Mouse (Mus musculus) limb, embryonic 15.5 days (tissue): ENCODE measurements around the gene Arhgef10l. TPM values are rescaled to one million over a fixed set of nuclear protein-coding genes. Genes with fewer than 3 reads are reported as not detected.

ENCODE experiments used
- ATAC-seq: fragments of 200-750 bp; cut with Nextera tagmentation; 2 replicates; pipeline ENCODE4 v1.8.0; 2017; ENCODE audit warnings: low read depth, moderate TSS enrichment; ENCODE audit not compliant: insufficient number of reproducible peaks, low FRiP score, low TSS enrichment
- H3K27ac ChIP-seq: fragments of 300-500 bp; sonication (generic); 2 replicates; pipeline ENCODE4 v1.5.1; 2015; ENCODE audit warnings: moderate library complexity, mild to moderate bottlenecking, inconsistent platforms
- H3K27me3 ChIP-seq: fragments of 300-500 bp; sonication (generic); 2 replicates; pipeline ENCODE4 v1.6.1; 2015; ENCODE audit warnings: inconsistent platforms
- H3K36me3 ChIP-seq: fragments of 300-500 bp; sonication (generic); 2 replicates; pipeline ENCODE4 v1.6.1; 2015; ENCODE audit warnings: inconsistent platforms
- H3K4me1 ChIP-seq: fragments of 300-500 bp; sonication (generic); 2 replicates; pipeline ENCODE4 v1.6.1; 2015; ENCODE audit warnings: inconsistent platforms
- H3K4me2 ChIP-seq: fragments of 300-500 bp; sonication (generic); 2 replicates; pipeline ENCODE4 v1.6.1; 2015; ENCODE audit warnings: mild to moderate bottlenecking, inconsistent platforms
- H3K4me3 ChIP-seq: fragments of 300-500 bp; sonication (generic); 2 replicates; pipeline ENCODE4 v1.5.1; 2015; ENCODE audit warnings: mild to moderate bottlenecking, inconsistent platforms
- H3K9ac ChIP-seq: fragments of 300-500 bp; sonication (generic); 2 replicates; pipeline ENCODE4 v1.6.1; 2015; ENCODE audit warnings: inconsistent platforms
- H3K9me3 ChIP-seq: fragments of 300-500 bp; sonication (generic); 2 replicates; pipeline ENCODE4 v1.6.1; 2016; ENCODE audit warnings: inconsistent platforms
- WGBS: fragments of 180-500 bp; shearing (Covaris S2); methylation state at CpG from one replicate; pipeline ENCODE4 v1.1.7; 2015; 5-methylcytosine and 5-hydroxymethylcytosine counted together
- polyA plus RNA-seq: library from polyadenylated mRNA; unstranded; fragments of >200 nt; fragmentation: Nextera tagmentation; extraction: Ambion mirVana; gene quantifications from 2 replicates; pipeline ENCODE4 v1.2.1, GENCODE M21; 2015

Gene Arhgef10l
- polyA plus RNA-seq, 1 experiment from 2014 or later, result 22.4 TPM

- no peak overlapping the region for H3K4me3 ChIP-seq
- H3K27me3 ChIP-seq, result no peaks in the 10 kb centered on the region
- peaks cover 4% of the 10 kb centered on the region; the same call in 1 of the 2 replicates for H3K9me3 ChIP-seq
- 88% methylated on average over 14 of the region's 14 CpGs for WGBS
- no peak overlapping the region for H3K9ac ChIP-seq
- H3K36me3 ChIP-seq, result peaks cover 41% of the 10 kb centered on the region
- no peaks in the 10 kb centered on the region for H3K4me1 ChIP-seq
- ATAC-seq, result no peak
- no peak overlapping the region for H3K4me2 ChIP-seq
- H3K27ac ChIP-seq, result no peak overlapping the region
Observed at GRCm38 (mm10) chr4:140593771-140594505, 71.9 kb downstream of the Arhgef10l start.

GRCm38 (mm10) chr4:140592990-140593770, 72.6 kb downstream of the Arhgef10l start:
- no peaks in the 10 kb centered on the region for H3K27me3 ChIP-seq
- peaks cover 4% of the 10 kb centered on the region; the same call in 1 of the 2 replicates for H3K9me3 ChIP-seq
- no peak for ATAC-seq
- WGBS, result 66% methylated on average over 16 of the region's 16 CpGs
- H3K4me1 ChIP-seq, result no peaks in the 10 kb centered on the region
- peaks cover 43% of the 10 kb centered on the region for H3K36me3 ChIP-seq
- H3K27ac ChIP-seq, result no peak overlapping the region
- no peak overlapping the region for H3K4me2 ChIP-seq
- no peak overlapping the region for H3K9ac ChIP-seq
- no peak overlapping the region for H3K4me3 ChIP-seq

GRCm38 (mm10) chr4:140592217-140592759, 73.5 kb downstream of the Arhgef10l start:
- ATAC-seq, result no peak

GRCm38 (mm10) chr4:140586478-140586877, 79.3 kb downstream of the Arhgef10l start:
- no peak overlapping the region for H3K27ac ChIP-seq
- WGBS, result 65% methylated on average over 5 of the region's 5 CpGs
- no peaks in the 10 kb centered on the region for H3K9me3 ChIP-seq
- H3K4me3 ChIP-seq, result no peak overlapping the region
- H3K4me2 ChIP-seq, result no peak overlapping the region
- peaks cover 39% of the 10 kb centered on the region for H3K36me3 ChIP-seq
- H3K9ac ChIP-seq, result no peak overlapping the region
- no peaks in the 10 kb centered on the region for H3K27me3 ChIP-seq
- H3K4me1 ChIP-seq, result 0 out of 2 replicates have a peak, but pooled peaks cover 4% of the 10 kb centered on the region
- ATAC-seq, result no peak

More at GRCm38 (mm10) chr4:140592217-140592759, 73.5 kb downstream of the Arhgef10l start:
- H3K36me3 ChIP-seq, result peaks cover 40% of the 10 kb centered on the region
- WGBS, result 26% methylated on average over 11 of the region's 11 CpGs
- no peaks in the 10 kb centered on the region for H3K4me1 ChIP-seq
- H3K27me3 ChIP-seq, result no peaks in the 10 kb centered on the region
- H3K4me2 ChIP-seq, result no peak overlapping the region
- H3K9me3 ChIP-seq, result peaks cover 4% of the 10 kb centered on the region; the same call in 1 of the 2 replicates
- no peak overlapping the region for H3K4me3 ChIP-seq
- H3K27ac ChIP-seq, result no peak overlapping the region
- no peak overlapping the region for H3K9ac ChIP-seq

- Histone ChIP-seq H3K9me3 (no peaks in the 10 kb centered on the region), H3K27ac (no peak overlapping the region), H3K4me1 (0 out of 2 replicates have a peak, but pooled peaks cover 4% of the 10 kb centered on the region), H3K27me3 (no peaks in the 10 kb centered on the region), H3K36me3 (peaks cover 42% of the 10 kb centered on the region), H3K4me3 (no peak overlapping the region), H3K9ac (no peak overlapping the region), H3K4me2 (no peak overlapping the region)
- WGBS, result 50% methylated on average over 5 of the region's 5 CpGs
- no peak for ATAC-seq
Observed at GRCm38 (mm10) chr4:140584240-140584639, 81.6 kb downstream of the Arhgef10l start.

- Histone ChIP-seq H3K36me3 (peaks cover 46% of the 10 kb centered on the region), H3K9me3 (no peaks in the 10 kb centered on the region), H3K4me1 (0 out of 2 replicates have a peak, but pooled peaks cover 4% of the 10 kb centered on the region), H3K27me3 (no peaks in the 10 kb centered on the region), H3K4me3 (no peak overlapping the region), H3K9ac (no peak overlapping the region), H3K27ac (no peak overlapping the region), H3K4me2 (no peak overlapping the region)
- ATAC-seq, result no peak
- WGBS, result 79% methylated on average over 12 of the region's 15 CpGs
Observed at GRCm38 (mm10) chr4:140582390-140583088, 83.3 kb downstream of the Arhgef10l start.

GRCm38 (mm10) chr4:140581730-140582389, 84.0 kb downstream of the Arhgef10l start:
- no peak overlapping the region for H3K4me2 ChIP-seq

GRCm38 (mm10) chr4:140581341-140581729, 84.5 kb downstream of the Arhgef10l start:
- H3K9me3 ChIP-seq, result no peaks in the 10 kb centered on the region
- no peak for ATAC-seq
- 0 out of 2 replicates have a peak, but pooled peaks cover 4% of the 10 kb centered on the region for H3K4me1 ChIP-seq
- peaks cover 53% of the 10 kb centered on the region for H3K36me3 ChIP-seq
- 76% methylated on average over 16 of the region's 16 CpGs for WGBS
- no peak overlapping the region for H3K4me2 ChIP-seq
- no peak overlapping the region for H3K27ac ChIP-seq
- H3K27me3 ChIP-seq, result no peaks in the 10 kb centered on the region
- H3K9ac ChIP-seq, result no peak overlapping the region
- no peak overlapping the region for H3K4me3 ChIP-seq

More at GRCm38 (mm10) chr4:140581730-140582389, 84.0 kb downstream of the Arhgef10l start:
- 78% methylated on average over 23 of the region's 23 CpGs for WGBS
- ATAC-seq, result no peak
- H3K9me3 ChIP-seq, result no peaks in the 10 kb centered on the region
- H3K36me3 ChIP-seq, result peaks cover 48% of the 10 kb centered on the region
- H3K27ac ChIP-seq, result no peak overlapping the region
- H3K27me3 ChIP-seq, result no peaks in the 10 kb centered on the region
- H3K4me1 ChIP-seq, result 0 out of 2 replicates have a peak, but pooled peaks cover 4% of the 10 kb centered on the region
- H3K9ac ChIP-seq, result no peak overlapping the region
- H3K4me3 ChIP-seq, result no peak overlapping the region

- ATAC-seq, result no peak
- H3K4me2 ChIP-seq, result no peak overlapping the region
- no peak overlapping the region for H3K4me3 ChIP-seq
- H3K27me3 ChIP-seq, result no peaks in the 10 kb centered on the region
- H3K4me1 ChIP-seq, result 0 out of 2 replicates have a peak, but pooled peaks cover 4% of the 10 kb centered on the region
- no peaks in the 10 kb centered on the region for H3K9me3 ChIP-seq
- WGBS, result 82% methylated on average over 4 of the region's 4 CpGs
- H3K27ac ChIP-seq, result no peak overlapping the region
- no peak overlapping the region for H3K9ac ChIP-seq
- H3K36me3 ChIP-seq, result peaks cover 56% of the 10 kb centered on the region
Observed at GRCm38 (mm10) chr4:140580866-140581265, 84.9 kb downstream of the Arhgef10l start.

- Histone ChIP-seq H3K9me3 (no peaks in the 10 kb centered on the region), H3K27ac (no peak overlapping the region), H3K4me1 (0 out of 2 replicates have a peak, but pooled peaks cover 4% of the 10 kb centered on the region), H3K27me3 (no peaks in the 10 kb centered on the region), H3K4me2 (no peak overlapping the region), H3K36me3 (peaks cover 60% of the 10 kb centered on the region), H3K9ac (no peak overlapping the region), H3K4me3 (no peak overlapping the region)
- 82% methylated on average over 8 of the region's 8 CpGs for WGBS
- ATAC-seq, result no peak
Observed at GRCm38 (mm10) chr4:140579576-140579975, 86.2 kb downstream of the Arhgef10l start.

GRCm38 (mm10) chr4:140579149-140579548, 86.7 kb downstream of the Arhgef10l start:
- no peak overlapping the region for H3K27ac ChIP-seq
- no peak for ATAC-seq
- no peak overlapping the region for H3K4me3 ChIP-seq
- no peaks in the 10 kb centered on the region for H3K9me3 ChIP-seq
- H3K4me2 ChIP-seq, result no peak overlapping the region
- no peaks in the 10 kb centered on the region for H3K27me3 ChIP-seq
- no peak overlapping the region for H3K9ac ChIP-seq
- peaks cover 61% of the 10 kb centered on the region for H3K36me3 ChIP-seq
- H3K4me1 ChIP-seq, result 0 out of 2 replicates have a peak, but pooled peaks cover 4% of the 10 kb centered on the region
- 96% methylated on average over 13 of the region's 13 CpGs for WGBS
